Mouse (Mus musculus): ENCODE data around the gene Pou6f1. TPM values are rescaled to one million over a fixed set of nuclear protein-coding genes. Genes with fewer than 3 reads are reported as not detected.
A peak's percentile ranks its signal among the peaks of the same experiment; 100 is the strongest.
"Not testable (repeated sequence)": the region's sequence is repeated elsewhere in the genome, so short reads cannot be mapped to it uniquely, and the experiment has no call there.

Gene Pou6f1
- total RNA-seq, 2 experiments from 2014 or later: 95.7 to 110 TPM

DNA sequence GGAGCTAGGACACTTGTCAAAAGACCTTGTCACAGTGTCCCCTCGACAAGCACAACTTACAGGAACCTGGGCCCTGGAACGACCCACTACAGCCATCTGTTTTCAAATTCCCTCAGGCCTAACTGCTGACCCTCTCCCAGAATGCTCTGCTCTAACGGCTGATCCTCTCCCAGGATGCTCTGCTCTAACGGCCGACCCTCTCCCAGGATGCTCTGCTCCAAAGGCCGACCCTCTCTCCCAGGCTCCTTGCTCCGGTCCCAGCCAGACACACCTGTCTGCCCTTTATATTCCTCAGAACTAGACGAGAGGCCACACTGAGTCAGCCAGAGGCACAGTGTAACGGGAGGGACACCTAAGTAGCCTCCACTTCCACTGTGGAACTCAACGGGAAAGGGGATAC lies 19.7 kb downstream of the Pou6f1 start:
- no peak for DNase-seq (ENCODE audit: extremely low spot score in 1 of 2, low spot score in 1 of 2)

DNA sequence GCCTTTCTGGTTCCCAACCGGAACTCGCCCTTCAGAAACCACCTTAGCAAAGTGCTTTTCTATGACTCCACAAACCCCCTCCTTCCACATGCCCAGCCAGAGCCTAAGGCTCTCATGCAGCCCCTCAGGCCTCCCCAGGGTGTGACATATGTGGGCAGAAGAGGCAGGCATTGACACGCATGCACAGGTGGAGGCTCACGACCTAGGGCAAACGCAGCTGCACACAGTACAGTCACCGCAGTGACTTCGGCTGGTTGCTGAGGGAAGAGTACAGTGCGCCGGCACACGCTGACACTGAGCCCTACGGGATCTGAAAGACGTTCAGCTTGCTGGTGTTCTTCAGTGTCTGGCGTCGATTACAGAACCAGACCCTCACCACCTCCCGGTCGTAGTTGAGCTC lies 21.8 kb downstream of the Pou6f1 start:
- no peak for DNase-seq (ENCODE audit: extremely low spot score in 1 of 2, low spot score in 1 of 2)

DNA sequence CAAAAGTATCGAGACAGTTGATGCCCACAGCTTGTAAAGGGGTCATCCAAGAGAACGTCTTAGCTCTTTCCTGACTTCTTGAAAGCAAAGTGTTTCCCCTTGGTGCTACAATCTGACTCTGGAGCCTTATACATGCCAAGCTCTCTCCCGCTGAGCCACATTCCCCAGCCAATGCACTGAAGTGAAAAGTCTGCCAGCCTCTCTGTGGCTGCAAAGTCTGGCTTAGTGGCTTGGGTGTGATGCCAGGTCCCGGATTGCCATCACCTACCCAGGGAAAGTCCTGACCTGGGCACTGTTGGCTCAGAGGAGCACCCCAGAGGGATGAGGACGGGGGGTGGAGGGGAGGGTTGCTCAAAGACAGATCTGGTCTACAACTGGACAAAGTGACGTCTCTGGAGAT lies 23.0 kb downstream of the Pou6f1 start:
- DNase-seq (ENCODE audit: extremely low spot score in 1 of 2, low spot score in 1 of 2): no peak

DNA sequence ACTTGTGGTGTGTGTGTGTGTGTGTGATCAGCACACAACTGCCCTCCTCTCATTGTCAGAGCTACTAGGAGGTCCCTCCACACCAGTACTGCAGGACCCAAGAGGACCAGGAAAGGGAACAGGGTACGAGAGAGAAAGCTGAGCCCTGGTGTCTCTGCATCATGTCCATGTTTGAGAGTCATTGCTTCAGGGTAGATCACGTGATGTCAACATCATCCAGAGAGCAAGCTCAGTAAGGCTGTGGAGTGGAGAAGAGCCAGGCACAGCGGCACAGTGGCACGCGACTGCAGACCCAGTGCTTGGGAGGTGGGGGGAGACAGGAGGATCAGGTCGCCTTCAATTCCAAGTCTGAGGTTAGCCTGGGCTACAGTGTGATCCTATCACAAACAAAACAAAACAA lies 23.4 kb downstream of the Pou6f1 start:
- no peak for DNase-seq (ENCODE audit: extremely low spot score in 1 of 2, low spot score in 1 of 2)

DNA sequence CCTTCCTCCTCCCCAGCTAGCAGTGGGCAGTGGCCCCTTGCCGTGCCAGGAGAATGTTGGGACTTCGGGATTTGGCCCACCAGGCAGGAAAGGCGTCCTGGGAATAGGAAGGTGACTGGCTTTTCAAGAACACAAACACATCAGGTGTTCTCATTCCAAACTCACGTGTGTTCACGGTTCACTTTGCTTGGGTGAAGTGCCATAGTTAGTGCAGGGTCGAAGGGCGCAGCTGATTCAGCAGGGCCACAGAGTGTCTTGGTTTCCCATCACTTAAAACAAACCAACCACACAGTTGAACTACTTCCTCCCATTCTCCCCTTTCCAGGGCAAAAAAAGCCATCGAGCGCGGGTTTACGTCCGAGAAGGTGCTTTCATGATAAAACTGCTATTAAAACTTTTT lies 24.4 kb downstream of the Pou6f1 start:
- no peak for DNase-seq (ENCODE audit: extremely low spot score in 1 of 2, low spot score in 1 of 2)

DNA sequence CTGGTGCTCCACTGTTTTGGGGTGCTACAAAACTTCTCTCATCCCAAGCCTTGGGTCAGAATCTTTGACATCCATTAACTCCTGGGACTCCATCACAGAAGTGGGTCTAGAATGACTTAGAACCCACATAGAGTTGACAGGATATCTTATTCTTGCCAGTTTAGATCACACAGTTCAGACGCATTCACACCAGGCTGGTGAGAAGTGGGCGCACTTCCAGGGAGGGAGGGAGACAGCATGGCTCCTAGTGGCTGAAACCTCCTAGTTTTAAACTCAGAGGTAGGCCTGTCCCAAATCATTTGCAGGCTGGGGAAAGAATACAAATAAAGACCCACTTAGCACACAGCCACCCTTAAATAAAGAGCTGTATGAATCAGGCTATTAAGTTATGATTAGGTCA lies 25.4 kb downstream of the Pou6f1 start:
- no peak for DNase-seq (ENCODE audit: extremely low spot score in 1 of 2, low spot score in 1 of 2)

DNA sequence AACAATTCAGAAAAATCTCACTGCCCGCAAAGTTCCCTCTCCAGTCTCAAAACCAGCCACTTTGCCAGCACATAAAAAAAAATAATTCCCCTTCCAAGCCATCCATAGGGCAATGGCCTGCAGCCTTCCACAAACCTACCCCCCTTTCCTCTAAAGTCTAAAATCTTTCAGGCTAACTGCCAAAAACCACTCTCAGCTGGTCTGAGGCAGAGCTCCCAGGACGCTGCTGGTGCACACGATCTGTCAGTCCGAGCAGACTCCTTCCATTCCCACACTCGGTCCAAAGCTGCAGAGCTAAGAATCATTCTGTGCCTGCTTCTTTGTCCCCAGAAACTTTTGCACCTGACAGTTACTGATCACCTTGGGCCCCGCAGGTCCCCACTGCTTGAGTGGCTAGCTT lies 25.8 kb downstream of the Pou6f1 start:
- DNase-seq (ENCODE audit: extremely low spot score in 1 of 2, low spot score in 1 of 2): no peak

DNA sequence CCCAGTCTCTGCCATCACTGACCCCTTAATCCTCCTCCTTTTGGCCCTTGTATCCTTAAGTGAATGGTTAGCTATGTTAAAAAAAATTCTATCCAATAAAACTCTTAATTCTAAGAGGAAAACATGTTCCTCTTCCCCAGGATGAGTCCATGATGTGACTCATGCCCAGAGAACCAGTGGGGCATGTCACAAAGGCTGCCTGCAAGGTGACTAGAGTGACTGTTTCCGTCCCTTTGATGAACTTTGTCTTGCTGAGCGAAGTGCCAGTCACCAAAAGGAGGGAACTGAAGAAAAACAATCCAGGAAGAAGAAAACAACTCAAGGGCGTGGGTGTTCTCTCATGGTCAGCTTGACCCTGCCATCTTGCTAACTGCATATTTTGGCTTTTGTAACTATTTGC lies 30.5 kb downstream of the Pou6f1 start:
- DNase-seq (ENCODE audit: extremely low spot score in 1 of 2, low spot score in 1 of 2): no peak

DNA sequence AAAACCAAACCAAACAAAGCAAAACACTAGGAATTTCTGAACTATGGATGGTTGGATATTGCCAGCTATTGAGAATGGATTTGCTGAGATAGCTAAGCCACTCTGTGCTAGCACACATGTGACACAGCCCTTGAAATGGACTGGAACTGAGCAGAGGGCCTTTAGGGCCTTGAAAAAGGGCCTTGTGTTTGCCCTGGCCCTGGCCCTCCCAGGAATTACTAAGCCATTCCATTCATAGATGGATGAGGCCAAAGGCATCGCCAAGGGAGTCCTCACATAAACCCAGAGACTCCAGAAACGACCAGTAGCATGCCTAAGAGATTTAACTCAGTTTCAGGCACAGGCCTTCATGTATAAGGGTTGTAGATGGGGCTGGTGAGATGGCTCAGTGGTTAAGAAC lies 33.3 kb downstream of the Pou6f1 start:
- DNase-seq (ENCODE audit: extremely low spot score in 1 of 2, low spot score in 1 of 2): no peak

DNA sequence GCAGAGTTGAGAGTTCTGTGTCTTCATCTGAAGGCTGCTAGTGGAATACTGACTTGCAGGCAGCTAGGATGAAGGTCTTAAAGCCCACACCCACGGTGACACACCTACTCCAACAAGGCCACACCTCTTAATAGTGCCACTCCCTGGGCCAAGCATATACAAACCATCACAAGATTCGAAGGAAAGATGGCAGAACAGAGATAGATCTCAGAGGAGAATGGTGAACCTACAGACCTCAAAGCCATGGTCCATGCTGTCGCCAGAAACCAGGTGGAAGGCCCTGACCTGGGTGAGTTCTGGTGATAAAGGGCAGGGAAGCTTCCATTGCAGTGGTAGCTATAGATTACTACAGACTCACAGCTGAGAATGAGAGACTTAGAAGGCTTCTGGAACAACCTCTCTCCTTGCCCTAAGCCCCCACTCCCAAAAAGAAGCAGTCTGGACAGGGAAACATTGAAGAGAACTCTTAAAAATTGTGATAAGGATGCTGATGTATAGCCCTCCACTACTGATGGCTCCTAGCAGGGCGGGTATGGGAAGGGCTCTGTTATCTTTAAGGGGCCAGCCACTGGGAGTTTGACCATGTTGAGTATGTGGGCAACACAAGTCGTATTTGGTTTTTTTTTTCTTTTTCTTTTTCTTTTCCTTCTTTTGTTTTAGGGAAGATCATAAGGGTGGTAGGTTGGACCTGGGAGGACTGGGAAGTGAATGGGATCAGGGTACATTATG lies 41.9 kb downstream of the Pou6f1 start:
- no peak for DNase-seq (ENCODE audit: extremely low spot score in 1 of 2, low spot score in 1 of 2)

DNA sequence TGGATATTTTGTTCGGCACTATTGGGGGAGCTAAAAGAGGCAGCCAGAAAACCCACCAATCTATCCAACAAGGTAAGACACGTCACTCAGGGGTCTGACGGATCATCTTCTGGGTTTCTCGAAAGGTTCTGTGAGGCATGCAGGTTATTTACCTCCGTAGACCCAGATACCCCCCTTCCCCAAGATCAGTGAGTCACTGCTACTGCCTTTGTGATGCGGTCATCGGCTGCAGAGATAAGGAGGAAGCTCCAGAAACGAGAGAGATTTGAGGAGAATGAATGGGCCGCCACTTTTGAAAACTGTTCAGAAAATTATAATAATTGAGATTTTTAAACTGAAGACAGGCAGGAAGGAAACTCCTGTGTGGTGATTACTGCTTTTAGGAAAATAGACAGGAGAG lies 43.4 kb downstream of the Pou6f1 start:
- no peak for DNase-seq (ENCODE audit: extremely low spot score in 1 of 2, low spot score in 1 of 2)

DNA sequence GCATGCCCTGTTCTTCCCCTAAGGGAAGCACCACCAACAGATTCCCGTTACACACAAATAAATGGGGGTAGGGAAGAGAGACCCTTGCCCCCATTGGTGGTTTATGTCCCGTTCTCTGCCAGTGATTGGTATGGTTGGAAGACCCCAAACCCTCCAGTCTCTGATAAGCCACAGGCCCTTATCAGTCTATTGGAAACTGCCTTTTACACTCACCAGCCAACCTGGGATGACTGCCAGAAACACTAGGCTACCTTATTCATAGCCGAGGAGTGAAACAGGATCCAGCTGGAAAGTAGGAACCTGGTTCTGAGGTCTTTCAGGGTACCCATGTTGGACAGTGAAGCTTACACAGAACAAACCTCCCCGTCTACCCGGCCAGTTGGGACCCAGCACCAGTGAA lies 43.8 kb downstream of the Pou6f1 start:
- no peak for DNase-seq (ENCODE audit: extremely low spot score in 1 of 2, low spot score in 1 of 2)

DNA sequence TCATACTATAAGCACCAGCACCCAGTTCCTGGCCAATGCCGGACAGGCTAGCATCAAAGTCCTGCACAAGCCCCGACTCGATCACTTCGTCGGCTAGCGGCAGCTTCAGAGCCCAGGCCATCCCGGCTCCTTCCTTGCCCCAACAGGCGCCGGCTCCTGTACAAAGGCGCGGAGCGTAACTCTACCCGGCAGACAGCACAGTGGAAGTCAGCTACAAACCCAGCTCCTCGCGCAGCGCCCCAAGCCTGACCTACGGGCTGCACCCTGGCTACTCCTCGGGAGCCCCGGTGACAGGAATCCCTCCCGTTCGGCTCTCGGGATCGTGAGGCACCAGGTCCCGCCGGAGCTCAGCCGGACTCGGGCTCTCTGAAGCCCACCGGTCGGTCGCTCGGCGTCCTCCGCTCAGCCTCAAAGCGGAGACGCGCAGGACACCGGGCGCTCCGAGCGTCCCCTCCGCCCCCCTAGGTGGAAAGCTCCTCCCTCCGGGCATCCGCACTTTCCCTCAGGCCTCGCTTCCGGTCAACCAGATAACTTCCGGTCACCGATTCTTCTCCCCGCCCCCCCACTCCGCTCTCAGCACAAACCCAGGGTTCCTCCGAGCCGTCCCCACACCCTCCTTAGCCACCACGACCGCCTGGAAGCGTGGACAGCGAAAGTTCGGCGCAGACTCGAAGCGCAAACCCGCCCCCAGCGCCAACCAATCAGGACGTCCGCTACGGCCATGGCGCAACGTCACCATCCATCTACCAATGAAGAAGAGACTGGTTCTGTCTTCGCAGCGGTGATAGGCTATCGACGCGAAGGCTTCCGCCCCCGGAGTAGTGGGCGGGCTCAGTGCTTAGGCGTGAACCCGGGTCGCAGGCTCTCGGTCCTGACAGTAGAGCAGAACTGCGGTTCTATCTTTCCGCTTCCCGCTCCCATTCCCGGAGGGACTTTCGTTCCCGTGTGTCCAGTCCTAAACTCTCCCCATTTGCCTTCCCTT lies 48.2 kb downstream of the Pou6f1 start, which contains the start of gene Tfcp2:
Gene Tfcp2, minus strand, starts transcription at position 683 of the 982 bp plus-strand sequence.
- DNase-seq (ENCODE audit: extremely low spot score in 1 of 2, low spot score in 1 of 2): peak; percentile 96 to 99

DNA sequence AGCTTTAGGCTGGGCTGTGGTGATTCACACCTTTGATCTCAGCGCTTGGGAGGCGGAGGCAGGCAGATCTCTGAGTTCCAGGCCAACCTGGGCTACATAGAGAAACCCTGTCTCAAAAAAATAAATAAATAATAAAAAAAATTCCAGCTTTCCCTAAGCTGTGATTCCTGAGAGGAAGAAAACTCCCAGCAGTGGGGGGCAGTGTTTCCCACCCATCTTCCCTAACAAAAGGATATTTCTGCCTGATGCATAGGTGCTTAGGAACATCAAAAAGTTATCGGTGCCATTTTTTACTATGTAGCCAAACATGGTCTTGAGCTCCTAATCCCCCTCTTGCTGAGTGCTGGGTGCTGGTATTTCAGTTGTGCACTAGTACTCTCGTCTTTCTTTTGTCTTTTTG lies 49.5 kb downstream of the Pou6f1 start:
- DNase-seq (ENCODE audit: extremely low spot score in 1 of 2, low spot score in 1 of 2): no peak

DNA sequence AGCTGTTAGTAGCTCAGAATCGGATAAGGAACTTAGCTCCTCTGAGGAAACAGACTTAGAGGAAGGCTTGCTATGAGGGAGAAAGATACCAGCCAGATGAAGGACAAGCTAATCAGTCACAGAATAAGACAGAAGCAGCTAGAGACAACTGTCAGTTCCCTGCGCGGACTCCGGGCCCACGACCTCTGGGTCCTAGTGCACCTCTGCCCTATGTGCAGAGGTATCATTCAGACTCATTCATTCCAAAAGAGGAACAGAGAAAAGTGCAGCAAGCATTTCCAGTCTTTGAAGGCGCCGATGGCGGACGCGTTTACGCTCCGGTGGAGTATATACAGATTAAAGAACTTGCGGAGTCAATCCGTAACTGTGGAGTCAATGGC lies 56.1 kb downstream of the Pou6f1 start:
- DNase-seq (ENCODE audit: extremely low spot score in 1 of 2, low spot score in 1 of 2): not testable (repeated sequence)

DNA sequence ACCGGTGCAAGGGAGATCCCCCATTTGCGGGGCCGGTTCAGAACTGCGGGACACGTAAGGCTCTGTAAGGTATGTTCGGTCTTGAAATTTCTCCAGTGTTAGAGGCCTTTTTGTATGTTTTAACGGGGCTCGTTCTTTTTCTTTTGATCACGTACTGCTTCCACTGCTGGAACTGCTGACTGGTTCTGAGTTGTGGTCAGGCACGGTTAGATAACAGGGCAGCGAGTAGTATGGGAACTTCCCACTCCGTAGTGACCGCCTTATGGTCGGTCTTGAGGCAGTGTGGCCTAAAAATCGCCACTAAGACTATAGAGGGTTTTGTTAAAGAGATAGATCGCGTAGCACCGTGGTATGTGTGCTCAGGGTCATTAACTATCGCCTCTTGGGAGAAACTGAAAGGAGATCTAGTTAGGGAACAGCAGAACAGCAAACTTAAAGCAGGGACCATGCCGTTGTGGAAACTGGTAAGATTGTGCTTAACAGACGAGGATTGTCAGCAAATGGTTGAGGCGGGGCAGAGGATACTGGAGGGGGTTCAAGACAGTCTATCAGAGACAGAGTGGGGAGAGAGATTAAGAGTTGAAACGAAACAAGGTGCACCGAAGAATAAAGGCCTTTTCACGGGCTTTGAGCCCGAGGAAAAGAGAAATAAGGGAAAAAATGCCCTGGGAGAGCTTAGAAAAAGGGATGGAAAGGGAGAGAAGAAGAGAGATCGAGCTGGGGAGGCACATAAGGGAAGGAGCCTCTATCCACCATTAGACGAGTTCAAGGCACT lies 56.7 kb downstream of the Pou6f1 start:
- not testable (repeated sequence) for DNase-seq (ENCODE audit: extremely low spot score in 1 of 2, low spot score in 1 of 2)

DNA sequence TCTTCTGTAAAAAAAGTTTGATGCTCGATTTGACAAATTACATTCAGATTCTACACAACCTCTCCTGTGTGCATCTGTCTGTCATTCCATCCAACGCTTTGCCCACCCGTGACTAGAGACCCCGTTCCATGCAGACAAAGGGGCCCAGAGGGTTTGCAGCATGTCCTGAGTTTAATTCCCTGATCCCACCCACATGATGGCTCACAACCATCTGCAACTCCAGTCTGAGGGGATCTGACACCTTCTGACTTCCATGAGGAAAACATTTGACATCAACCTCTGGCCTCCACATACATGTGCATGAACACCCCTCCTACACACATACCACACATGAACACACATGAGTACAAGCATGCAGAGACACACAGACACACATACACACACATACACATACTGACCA lies 58.4 kb downstream of the Pou6f1 start:
- DNase-seq (ENCODE audit: extremely low spot score in 1 of 2, low spot score in 1 of 2): no peak

DNA sequence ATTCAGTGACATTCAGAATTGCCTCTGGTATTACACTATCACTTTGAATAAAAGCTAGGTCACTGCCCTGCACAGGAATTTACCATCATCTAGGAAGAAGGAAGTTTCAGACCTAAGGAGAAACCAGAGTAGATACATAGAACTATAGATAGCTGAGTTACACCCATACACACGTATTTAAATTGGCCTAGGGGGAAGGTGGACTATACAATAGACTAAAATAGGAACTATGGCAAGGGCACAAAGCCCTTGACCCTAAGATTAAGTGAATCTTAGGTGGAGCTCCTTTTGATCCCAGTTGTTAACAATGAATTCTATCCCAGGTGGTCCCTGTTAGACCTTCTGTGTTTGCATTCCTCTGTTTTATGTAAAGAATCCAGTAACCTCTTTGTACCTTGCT lies 58.8 kb downstream of the Pou6f1 start:
- not testable (repeated sequence) for DNase-seq (ENCODE audit: extremely low spot score in 1 of 2, low spot score in 1 of 2)

DNA sequence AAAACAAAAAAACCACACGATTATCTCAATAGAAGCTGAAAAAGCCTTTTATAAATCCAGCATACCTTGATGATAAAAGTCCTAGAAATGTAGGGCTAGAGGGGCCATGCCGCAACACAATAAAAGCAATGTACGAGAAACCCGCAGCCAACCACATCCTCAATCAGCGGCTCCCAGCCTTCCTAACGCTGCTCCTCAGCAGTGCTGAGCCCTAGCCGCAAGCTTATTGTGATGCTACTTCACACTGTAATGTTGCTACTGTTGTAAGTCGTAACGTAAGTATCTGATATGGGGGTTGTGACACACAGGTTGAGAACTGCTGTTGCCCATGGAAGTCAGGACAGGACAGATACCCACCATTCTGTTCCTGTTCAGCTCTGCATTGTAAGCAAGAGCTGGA lies 60.4 kb downstream of the Pou6f1 start:
- DNase-seq (ENCODE audit: extremely low spot score in 1 of 2, low spot score in 1 of 2): no peak

DNA sequence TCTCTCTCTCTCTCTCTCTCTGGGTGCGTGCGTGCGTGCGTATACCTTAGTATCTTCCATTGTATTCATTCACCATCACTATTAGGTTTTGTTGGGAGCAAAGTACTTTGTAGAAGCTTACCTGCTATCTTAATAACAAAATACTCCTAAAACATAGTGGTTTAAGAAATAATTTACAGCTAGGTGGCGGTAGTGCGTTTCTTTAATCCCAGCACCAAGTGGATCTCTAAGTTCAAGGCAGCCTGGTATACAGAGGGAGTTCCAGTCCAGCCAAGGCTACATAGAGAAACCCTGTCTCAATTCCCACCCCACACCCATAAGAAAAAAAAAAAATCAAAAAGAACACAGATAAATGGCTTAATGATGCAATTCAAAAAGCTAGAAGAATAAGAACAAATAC lies 61.9 kb downstream of the Pou6f1 start:
- no peak for DNase-seq (ENCODE audit: extremely low spot score in 1 of 2, low spot score in 1 of 2)

DNA sequence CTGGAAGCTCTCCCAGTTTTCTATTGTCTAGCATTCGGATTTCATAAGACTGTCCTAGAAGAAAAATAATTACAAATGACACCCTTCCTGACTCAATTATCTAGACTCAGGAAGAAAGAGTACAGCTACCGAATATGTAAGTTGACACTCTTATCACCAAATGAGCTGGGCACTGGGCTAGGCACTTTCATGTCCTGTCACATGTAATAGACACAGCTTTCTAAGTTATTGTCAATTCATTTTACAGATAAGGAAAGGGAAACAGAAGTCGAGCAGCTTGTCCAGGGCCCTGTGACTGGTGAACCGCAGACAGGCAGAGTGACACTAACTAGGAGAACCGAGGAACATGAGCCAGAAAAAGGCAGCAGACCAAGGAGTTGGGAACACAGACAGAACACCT lies 71.9 kb downstream of the Pou6f1 start:
- no peak for DNase-seq (ENCODE audit: extremely low spot score in 1 of 2, low spot score in 1 of 2)

Measured in layer of hippocampus, postnatal 25 days (tissue).